Mouse (Mus musculus) megakaryocyte, embryonic 14.5 days (primary cell): ENCODE results near the gene Cxcl1.

ENCODE experiments used
- FLI1 ChIP-seq: IDR thresholded peaks from 2 replicates; pipeline ENCODE4 v1.6.1; 2012; ENCODE audit warnings: low read length, inconsistent platforms, mixed read lengths
- GATA1 ChIP-seq: IDR thresholded peaks from 3 replicates; pipeline ENCODE4 v1.6.1; 2012; ENCODE audit warnings: mixed read lengths, low read length, inconsistent platforms, borderline replicate concordance

- TF ChIP-seq GATA1 (no peak), FLI1 (no peak)
Measured at GRCm38 (mm10) chr5:90899308-90899707, 8.3 kb downstream of the Cxcl1 start.
